In the genomic region with DNA sequence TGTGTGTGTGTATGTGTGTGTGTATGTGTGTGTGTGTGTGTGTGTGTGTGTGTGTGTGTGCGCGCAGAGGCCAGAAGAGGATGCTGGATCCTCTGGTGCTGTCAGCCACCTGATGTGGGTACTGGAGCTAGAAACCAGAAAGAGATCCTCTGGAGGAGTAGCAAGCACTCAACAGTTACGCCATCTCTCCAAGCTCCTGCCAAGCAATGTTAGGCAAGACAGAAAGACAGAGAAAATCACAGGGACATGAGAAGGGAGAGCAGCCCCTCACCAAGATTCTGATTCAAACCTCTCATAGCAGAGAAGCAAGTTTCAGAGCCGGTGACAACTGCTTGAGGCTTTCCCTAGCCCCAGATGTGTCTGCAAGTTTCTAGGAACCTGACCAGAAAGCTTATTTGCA, we compare ENCODE assay signal across 18 mouse cellular contexts.
"Had no signal": no experiment of that assay in that cellular context is flagged by ENCODE, and none has a peak within 500 bp of the region (broad histone marks: within the 10 kb centered on the region; RNA-seq: fewer than 3 reads in every experiment).

No protein-coding gene starts in this region.

- H3K4me3 ChIP-seq: liver, embryonic 12.5 days; liver, embryonic 15.5 days; midbrain, embryonic 10.5 days; midbrain, embryonic 13.5 days; myocyte; neural tube, embryonic 13.5 days; stomach, embryonic 15.5 days had no signal

- H3K27ac ChIP-seq: liver, embryonic 12.5 days; liver, embryonic 15.5 days; midbrain, embryonic 10.5 days; midbrain, embryonic 13.5 days; neural tube, embryonic 13.5 days; stomach, embryonic 15.5 days had no signal

- ATAC-seq: intestine, embryonic 16.5 days; liver, embryonic 12.5 days; midbrain, embryonic 13.5 days; midbrain, embryonic 16.5 days had no signal

- DNase-seq: kidney, adult 18-20 months; kidney, adult 9 months; kidney, postnatal 10 days; kidney, postnatal 36 days; retina, postnatal 1 day; right cerebral cortex, postnatal 25 days; spleen, adult 18-20 months; thymus, postnatal 25 days had no signal

- H3K4me2 ChIP-seq: liver, embryonic 12.5 days; liver, embryonic 15.5 days; midbrain, embryonic 13.5 days; neural tube, embryonic 13.5 days; stomach, embryonic 15.5 days had no signal

- H3K36me3 ChIP-seq: liver, embryonic 12.5 days; liver, embryonic 15.5 days; midbrain, embryonic 10.5 days; midbrain, embryonic 13.5 days; neural tube, embryonic 13.5 days; stomach, embryonic 15.5 days had no signal

- H3K9me3 ChIP-seq: liver, embryonic 12.5 days; liver, embryonic 15.5 days; megakaryocyte, embryonic 14.5 days; midbrain, embryonic 10.5 days; midbrain, embryonic 13.5 days; neural tube, embryonic 13.5 days; stomach, embryonic 15.5 days had no signal

- H3K27me3 ChIP-seq: neural tube, embryonic 13.5 days; stomach, embryonic 15.5 days had no signal

- H3K9ac ChIP-seq: liver, embryonic 12.5 days; liver, embryonic 15.5 days; midbrain, embryonic 13.5 days; neural tube, embryonic 13.5 days; stomach, embryonic 15.5 days had no signal
